Mouse (Mus musculus): ENCODE measurements around the gene Nt5dc1.

DNA sequence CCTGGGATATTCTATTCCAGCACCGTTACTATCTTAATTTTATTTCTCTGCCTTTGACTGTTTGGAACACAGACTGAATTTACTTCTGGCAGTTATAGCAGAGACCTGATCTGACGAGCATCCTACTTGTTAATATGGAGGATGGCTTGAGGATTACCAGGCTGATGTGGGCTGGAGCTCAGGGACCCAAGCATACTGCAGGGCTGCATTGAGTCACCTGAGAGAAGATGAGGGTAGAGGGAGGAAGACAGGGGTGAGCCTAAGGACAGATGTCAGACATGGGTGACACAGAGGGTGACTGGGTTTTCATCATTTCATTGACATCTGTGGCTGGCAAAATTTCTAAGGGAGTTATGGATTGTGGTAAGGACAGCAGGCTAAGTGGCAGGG lies 101.1 kb downstream of the Nt5dc1 start:
- TF ChIP-seq CTCF (IDR thresholded peaks at IDR 0.05; ENCODE audit: borderline replicate concordance, insufficient read depth, low read length) (no peak), POLR2A (IDR thresholded peaks at IDR 0.05; ENCODE audit: low read depth, low read length) (no peak)
